Mouse (Mus musculus) gastrocnemius, postnatal 25 days (tissue): Measurements from ENCODE around the gene Trf. TPM values are rescaled to one million over a fixed set of nuclear protein-coding genes. Genes with fewer than 3 reads are reported as not detected.
A peak's percentile ranks its signal among the peaks of the same experiment; 100 is the strongest.

Experiments
- DNase-seq: peaks from one replicate; pipeline ENCODE4 v3.0.0; 2022
- total RNA-seq, 2 experiments: library from RNA; stranded (reverse); gene quantifications; 1 replicate in 1 of 2; 2 replicates in 1 of 2; pipeline ENCODE4 v1.2.3; 2021

Gene Trf
- total RNA-seq, 2 experiments from 2014 or later: 7.9 to 32.4 TPM

GRCm38 (mm10) chr9:103225464-103225863 lies 4.8 kb downstream of the Trf start:
- DNase-seq: no peak

- no peak for DNase-seq
These were observed 5.5 kb downstream of the Trf start for GRCm38 (mm10) chr9:103224721-103225120.

- no peak for DNase-seq
These were observed 16.0 kb downstream of the Trf start for GRCm38 (mm10) chr9:103214281-103214680.

GRCm38 (mm10) chr9:103213631-103214030 lies 16.6 kb downstream of the Trf start:
- no peak for DNase-seq

GRCm38 (mm10) chr9:103212654-103213420 lies 17.4 kb downstream of the Trf start:
- DNase-seq: no peak

- no peak for DNase-seq
These were observed 21.3 kb downstream of the Trf start for GRCm38 (mm10) chr9:103208802-103209423.

GRCm38 (mm10) chr9:103207846-103208245 lies 22.4 kb downstream of the Trf start:
- peak; percentile 65 for DNase-seq

GRCm38 (mm10) chr9:103205786-103206185 lies 24.5 kb downstream of the Trf start:
- DNase-seq: no peak

- DNase-seq: peak; percentile 86
These were observed 28.5 kb downstream of the Trf start, which contains the start of gene Srprb for GRCm38 (mm10) chr9:103201561-103202260. Gene Srprb (minus strand): TSS chr9:103202137.

- no peak for DNase-seq
These were observed 41.8 kb downstream of the Trf start for GRCm38 (mm10) chr9:103188416-103188815.

GRCm38 (mm10) chr9:103186747-103187146 lies 43.5 kb downstream of the Trf start:
- no peak for DNase-seq

GRCm38 (mm10) chr9:103185946-103186345 lies 44.3 kb downstream of the Trf start:
- no peak for DNase-seq

GRCm38 (mm10) chr9:103184855-103185254 lies 45.4 kb downstream of the Trf start:
- DNase-seq: no peak

GRCm38 (mm10) chr9:103181886-103182285 lies 48.4 kb downstream of the Trf start:
- DNase-seq: no peak

- DNase-seq: peak; percentile 69
These were observed 49.3 kb downstream of the Trf start for GRCm38 (mm10) chr9:103180807-103181565.

GRCm38 (mm10) chr9:103180303-103180702 lies 49.9 kb downstream of the Trf start:
- DNase-seq: peak; percentile 73

- no peak for DNase-seq
These were observed 54.6 kb downstream of the Trf start for GRCm38 (mm10) chr9:103175692-103176091.

- DNase-seq: no peak
These were observed 55.3 kb downstream of the Trf start for GRCm38 (mm10) chr9:103174771-103175519.

GRCm38 (mm10) chr9:103168771-103169170 lies 61.5 kb downstream of the Trf start:
- DNase-seq: no peak

GRCm38 (mm10) chr9:103168046-103168445 lies 62.2 kb downstream of the Trf start:
- DNase-seq: no peak

GRCm38 (mm10) chr9:103163806-103164205 lies 66.4 kb downstream of the Trf start:
- DNase-seq: no peak
